Mouse (Mus musculus): ENCODE data around the gene Calm1.

GRCm38 (mm10) chr12:100209701-100210478, 10.7 kb downstream of the Calm1 start:
- no peak for TF ChIP-seq ELF1 (IDR thresholded peaks at IDR 0.05; ENCODE audit: low read depth, low read length)
- TF ChIP-seq CTCF (conservative IDR thresholded peaks at IDR 0.05 in 1 of 2, IDR thresholded peaks at IDR 0.05 in 1 of 2; ENCODE audit: low read depth in 2 of 2, low read length in 2 of 2), result no peak
- TF ChIP-seq EP300 (IDR thresholded peaks at IDR 0.05; ENCODE audit: low read length), result no peak
- TF ChIP-seq ZMIZ1 (IDR thresholded peaks at IDR 0.05; ENCODE audit: low read depth, low read length), result no peak
- no peak for TF ChIP-seq MAX (IDR thresholded peaks at IDR 0.05; ENCODE audit: low read length)
- TF ChIP-seq JUND (conservative IDR thresholded peaks at IDR 0.05; ENCODE audit: low read depth, low read length), result no peak
